Mouse (Mus musculus): ENCODE measurements around the gene Edar.

- no peak for TF ChIP-seq CTCF (IDR thresholded peaks at IDR 0.05; ENCODE audit: control insufficient read depth, insufficient read depth, low read length)
- no peak for TF ChIP-seq POLR2A (IDR thresholded peaks at IDR 0.05; ENCODE audit: borderline replicate concordance, control insufficient read depth, low read depth, low read length)
Observed at GRCm38 (mm10) chr10:58641631-58642030, 33.8 kb downstream of the Edar start.

All from bone marrow, adult 2 months (tissue).